Mouse (Mus musculus) kidney, adult 18-20 months (tissue): ENCODE measurements at regions not wholly inside any gene's neighbourhood (a gene's known extent, or its start where the extent isn't known, plus 50 kb on each side); places are given as distances from the start of the nearest gene placed in this dataset.

Source experiments
- DNase-seq: peaks from one replicate; pipeline ENCODE4 v3.0.0; 2021

DNA sequence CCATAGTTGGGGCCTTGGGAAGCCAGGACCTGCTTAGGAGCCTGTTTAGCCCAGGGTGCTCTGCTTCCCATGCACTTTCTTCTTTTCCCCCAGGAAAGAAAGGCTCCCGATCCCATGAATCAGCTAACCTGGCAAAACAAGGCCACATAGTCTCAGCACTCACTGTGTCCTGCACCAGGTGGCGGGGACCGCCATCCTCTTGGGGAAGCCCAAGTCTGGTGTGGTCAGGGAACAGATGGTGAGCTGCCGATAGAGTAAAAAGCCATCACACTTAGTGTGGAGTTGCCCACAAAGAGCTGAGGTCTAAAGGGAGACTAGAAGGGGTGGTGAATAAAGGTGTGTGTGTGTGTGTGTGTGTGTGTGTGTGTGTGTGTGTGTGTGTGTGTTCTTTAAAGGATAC, 57.0 kb upstream of the Lrpap1 start:
- no peak for DNase-seq

DNA sequence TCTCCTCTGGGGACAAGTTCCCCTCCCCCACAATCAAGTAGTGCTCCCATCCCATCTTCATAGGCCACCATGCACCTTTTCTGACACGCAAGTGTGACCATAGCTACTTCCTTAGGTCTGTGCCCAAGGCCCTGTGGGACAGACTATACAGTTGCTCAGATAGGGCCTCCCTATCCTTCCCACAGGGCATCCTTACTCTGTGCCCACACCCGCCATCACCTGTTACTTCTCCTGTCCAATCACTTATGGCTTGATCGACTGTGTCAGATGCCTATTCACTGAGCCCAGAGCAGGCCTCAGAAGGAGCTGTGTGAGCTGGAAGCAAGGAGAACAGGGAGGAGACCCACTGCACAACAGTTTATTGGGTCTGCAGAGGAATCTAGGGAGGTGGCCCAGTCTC, 56.6 kb upstream of the Lrpap1 start:
- DNase-seq: no peak

DNA sequence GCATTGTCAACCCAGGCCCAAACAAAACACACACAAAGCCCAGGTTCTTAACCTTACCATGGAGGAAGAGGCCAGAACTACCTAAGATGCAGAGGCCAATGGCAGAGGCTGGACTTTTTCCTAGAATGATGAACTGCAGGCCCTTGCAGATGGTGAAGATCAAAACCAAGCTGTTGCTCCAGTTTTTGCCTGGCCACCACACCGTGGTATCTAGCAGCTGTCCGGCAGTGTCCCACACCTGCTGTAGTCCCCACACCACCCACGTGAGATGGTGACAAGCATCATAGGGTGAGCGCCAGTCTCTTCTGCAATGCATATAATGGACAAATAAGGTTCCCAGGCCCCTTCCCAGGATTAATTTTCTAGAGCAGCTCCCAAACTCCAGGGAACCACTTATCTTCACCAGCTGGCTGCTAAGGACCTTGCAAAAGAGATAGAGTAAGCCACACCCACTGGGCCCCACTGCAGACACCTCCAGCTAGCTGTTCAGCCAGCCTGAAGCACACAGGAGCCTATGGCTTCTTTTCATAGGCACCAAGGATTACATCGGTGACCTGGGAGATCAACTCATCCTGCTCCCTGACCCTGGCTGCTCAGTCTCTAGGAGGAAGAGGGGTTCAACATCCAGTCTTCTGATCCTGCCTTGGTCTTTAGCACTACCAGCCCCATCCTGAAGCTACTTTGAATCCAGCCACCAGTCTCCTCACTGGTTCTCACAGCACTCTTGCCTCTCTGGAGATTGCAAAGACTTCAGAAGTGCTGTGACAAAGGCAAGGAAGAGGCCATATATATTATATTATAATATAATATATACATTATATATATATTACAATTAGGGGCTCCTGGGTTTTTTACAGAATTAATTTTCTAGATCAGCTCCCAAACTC, 55.6 kb upstream of the Lrpap1 start:
- DNase-seq: no peak

DNA sequence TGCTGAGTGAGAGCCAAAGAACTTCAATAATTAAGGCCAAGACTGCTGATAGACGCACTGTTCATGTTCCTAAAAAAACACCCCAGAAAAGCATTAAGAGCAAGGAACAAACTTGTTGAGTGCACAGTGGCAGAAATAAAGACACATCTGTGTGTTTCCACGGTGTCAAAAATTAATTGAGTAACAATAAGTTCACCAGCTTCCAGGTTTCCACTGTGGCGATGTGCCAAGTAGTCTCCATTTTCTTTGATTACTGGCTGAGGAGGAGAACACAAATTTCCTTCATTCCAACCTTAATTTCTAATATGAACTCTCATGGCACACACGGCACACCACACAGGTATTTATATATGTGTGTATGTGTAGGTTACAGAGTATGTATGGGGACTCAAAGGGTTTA, 54.3 kb upstream of the Lrpap1 start:
- no peak for DNase-seq

DNA sequence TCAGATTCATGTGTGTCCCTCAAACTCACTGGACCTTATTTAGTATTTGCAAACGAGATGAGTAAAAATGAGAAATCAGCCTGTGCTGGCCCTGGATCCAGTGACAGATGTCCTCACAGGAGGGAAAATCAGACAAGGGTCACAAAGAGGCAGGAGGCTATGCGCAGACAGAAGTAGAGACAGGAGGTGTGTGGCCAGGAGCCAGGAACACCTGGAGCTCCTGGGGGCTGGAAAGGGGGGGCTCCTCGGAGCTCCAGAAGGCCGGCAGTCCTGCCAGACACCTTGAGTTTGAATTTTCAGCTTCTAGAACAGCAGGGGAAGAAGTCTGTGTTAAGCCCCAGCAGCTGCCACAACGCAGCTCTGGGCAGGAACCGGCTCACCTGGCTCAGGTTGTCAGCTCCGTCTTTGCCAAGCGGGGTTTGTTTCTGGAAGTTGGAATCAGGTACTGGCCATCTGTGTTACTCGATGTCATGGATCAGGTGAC, 53.7 kb upstream of the Lrpap1 start:
- DNase-seq: no peak

DNA sequence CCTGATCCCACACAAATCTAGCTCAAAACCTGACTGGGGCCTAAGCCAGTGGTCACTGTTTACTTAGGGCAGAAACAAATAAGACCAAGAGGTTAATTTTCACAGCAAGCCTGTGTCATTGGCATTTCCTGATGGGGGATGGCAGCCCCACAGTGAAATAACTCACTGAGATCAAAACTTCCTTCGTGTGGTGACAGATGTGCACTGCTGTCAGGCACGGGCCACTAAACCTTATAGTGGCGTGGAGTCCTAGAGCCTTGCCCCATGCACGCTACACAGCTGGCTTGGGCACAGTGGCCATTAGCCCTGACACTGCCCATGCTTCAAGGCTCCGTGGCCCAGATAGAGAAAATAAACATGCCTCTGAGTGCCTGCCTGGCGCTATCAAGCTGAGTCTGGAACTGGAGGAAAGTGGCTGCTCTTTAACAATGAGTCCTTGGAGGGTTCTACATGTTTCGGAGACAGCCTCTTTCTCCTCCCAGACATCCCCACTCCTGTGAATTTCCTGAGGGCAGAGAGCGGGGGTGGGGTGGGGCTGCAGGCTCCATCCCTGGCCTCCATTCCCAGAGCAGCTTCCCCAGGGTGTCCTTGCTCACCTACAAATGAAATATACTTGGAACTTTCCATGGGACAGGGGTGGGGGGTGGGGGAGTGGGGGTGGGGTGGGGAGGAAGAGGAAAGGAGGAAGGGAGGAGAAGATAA, 52.9 kb upstream of the Lrpap1 start:
- DNase-seq: no peak

DNA sequence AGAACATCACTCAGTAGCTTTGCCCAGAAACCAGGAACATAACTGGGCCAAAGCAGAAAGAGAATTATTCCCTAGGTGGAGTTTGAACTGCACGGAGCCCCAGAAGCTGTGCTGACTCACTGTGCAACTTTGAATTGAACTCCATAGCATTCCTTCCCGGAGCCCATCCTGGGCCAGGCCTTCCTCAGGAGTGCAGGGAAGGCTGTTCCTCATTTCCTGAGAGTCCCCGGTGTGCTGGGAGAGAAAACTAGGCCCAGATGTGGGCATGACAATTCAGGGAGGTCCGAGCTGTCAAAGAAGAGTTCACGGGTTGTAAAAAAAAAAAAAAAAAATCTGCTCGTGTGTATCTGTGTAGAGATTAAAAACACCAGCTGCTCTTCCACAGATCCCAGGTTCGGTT, 50.8 kb upstream of the Lrpap1 start:
- DNase-seq: no peak

DNA sequence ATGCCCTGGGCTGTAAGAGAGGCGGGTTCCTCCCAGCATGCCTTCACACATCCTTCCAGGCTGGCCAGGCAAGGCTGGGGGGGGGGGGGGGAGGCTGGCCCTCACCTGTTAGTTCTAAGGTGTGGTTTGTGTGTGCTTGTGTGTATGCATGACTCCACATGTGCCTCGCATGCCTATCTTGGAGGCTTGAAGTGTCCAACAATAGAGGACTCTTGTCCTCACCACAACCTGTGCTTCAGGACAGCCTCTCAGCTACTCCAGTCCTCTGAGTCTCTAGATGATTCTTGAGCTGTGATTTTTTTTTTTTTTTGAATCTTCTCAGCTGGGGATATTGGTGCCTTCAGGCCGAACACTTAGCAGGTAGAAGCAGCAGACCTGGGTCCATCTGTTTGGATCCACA, 50.2 kb upstream of the Lrpap1 start:
- no peak for DNase-seq
